Mouse (Mus musculus) brain, embryonic 14.5 days (tissue): ENCODE results near the gene Fbxo8. TPM values are rescaled to one million over a fixed set of nuclear protein-coding genes. Genes with fewer than 3 reads are reported as not detected.

ENCODE experiments used
- DNase-seq: peaks from one replicate; pipeline ENCODE4 v3.0.0-alpha.2; 2011; ENCODE audit warnings: low read depth
- CTCF ChIP-seq: fragments of 200-500 bp; IDR thresholded peaks from 2 replicates; pipeline ENCODE4 v1.5.1; 2012; ENCODE audit warnings: inconsistent platforms, mild to moderate bottlenecking, moderate library complexity, borderline replicate concordance; ENCODE audit not compliant: insufficient read depth, insufficient read length; ENCODE audit errors: extremely low read depth
- POLR2A ChIP-seq: fragments of 200-500 bp; IDR thresholded peaks from 2 replicates; pipeline ENCODE4 v1.6.1; 2012; ENCODE audit warnings: mild to moderate bottlenecking, inconsistent platforms, borderline replicate concordance; ENCODE audit not compliant: poor library complexity, insufficient read depth, insufficient read length, severe bottlenecking; ENCODE audit errors: extremely low read depth
- polyA plus RNA-seq: library from polyadenylated mRNA; depleted of rRNA; stranded (reverse); fragments of >200 nt; gene quantifications from 2 replicates; pipeline ENCODE4 v1.2.3, GENCODE M21; 2012; rRNA removed

Fbxo8 gene
- polyA plus RNA-seq, result 25.6 and 26.7 TPM in 2 replicates

- DNase-seq, result peak; percentile 98
- TF ChIP-seq CTCF (no peak), POLR2A (0 out of 2 replicates have a peak, but pooled peaks have one; percentile 36)
These were observed at the start of gene Fbxo8, which contains the start of gene Cep44 for GRCm38 (mm10) chr8:56550558-56551360. Fbxo8 (plus strand) TSS chr8:56551090. Cep44 (minus strand) TSS chr8:56551047.

GRCm38 (mm10) chr8:56501911-56502310 is 49.0 kb upstream of the Fbxo8 start:
- no peak for DNase-seq
- TF ChIP-seq POLR2A (no peak), CTCF (no peak)

- no peak for TF ChIP-seq CTCF
- peak; percentile 59 for DNase-seq
These were observed 42.5 kb upstream of the Fbxo8 start for GRCm38 (mm10) chr8:56508318-56508951.

GRCm38 (mm10) chr8:56508952-56509479 is 41.9 kb upstream of the Fbxo8 start:
- DNase-seq, result no peak
- TF ChIP-seq CTCF (no peak), POLR2A (no peak)

DNA sequence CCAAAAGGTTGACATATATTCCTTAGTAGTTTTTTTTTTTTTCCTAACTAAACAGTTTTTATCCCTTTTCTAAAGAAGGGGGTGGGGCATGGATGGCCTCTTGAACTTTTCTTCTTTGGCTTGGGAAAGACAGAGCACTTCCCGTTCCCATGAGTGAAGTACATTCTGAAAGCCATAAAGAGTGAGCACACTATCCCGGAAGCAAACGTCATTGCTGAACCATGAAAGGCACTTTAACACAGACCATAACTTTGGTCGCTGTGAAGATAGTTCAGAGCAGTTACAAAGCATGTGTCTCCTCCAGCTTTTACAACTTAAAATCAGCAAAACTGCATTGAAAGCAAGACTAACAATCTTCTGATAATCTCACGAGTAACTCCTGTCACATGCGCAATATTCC is 32.0 kb upstream of the Fbxo8 start:
- no peak for TF ChIP-seq CTCF
- TF ChIP-seq POLR2A, result no peak
- DNase-seq, result no peak

DNA sequence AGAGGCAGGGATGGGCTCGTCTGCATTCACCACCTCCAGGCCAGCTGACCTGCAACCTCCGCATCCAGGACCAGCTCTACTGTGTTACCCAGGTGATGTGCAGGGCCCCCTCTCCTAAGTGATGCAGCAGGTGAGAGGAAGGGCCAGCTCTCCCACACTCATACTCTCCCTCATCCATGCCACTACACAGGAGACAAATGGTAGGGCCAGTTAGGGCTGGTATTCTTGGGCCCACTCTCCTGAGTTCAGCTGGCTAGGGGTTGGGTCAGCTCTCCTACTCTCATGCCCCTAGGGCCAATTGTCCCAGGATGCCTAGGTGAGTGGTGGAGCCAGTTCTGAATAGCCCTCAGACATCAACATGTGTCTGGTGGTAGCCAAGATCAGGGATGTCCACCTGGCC is 30.6 kb upstream of the Fbxo8 start:
- no peak for TF ChIP-seq CTCF
- no peak for DNase-seq

DNA sequence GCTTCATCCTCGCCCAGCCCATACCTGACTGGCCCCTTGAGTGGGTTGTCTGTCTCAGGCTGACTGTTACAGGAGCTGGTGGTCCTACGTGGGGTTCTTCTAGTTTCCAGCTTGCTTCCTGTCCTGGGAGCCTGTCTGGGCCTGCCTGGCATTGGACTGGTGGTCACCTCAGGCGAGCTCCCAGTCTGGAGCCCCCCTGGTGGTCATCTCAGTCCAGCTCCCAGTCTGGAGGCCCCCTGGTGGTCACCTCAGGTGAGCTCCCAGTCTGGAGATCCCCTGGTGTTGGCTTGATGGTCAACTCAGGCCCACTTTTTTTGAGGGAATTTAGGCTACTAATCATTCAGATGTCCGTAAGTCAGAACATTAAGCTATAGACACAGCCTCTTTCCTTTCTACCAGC is 29.8 kb upstream of the Fbxo8 start:
- TF ChIP-seq CTCF (no peak), POLR2A (no peak)
- no peak for DNase-seq

DNA sequence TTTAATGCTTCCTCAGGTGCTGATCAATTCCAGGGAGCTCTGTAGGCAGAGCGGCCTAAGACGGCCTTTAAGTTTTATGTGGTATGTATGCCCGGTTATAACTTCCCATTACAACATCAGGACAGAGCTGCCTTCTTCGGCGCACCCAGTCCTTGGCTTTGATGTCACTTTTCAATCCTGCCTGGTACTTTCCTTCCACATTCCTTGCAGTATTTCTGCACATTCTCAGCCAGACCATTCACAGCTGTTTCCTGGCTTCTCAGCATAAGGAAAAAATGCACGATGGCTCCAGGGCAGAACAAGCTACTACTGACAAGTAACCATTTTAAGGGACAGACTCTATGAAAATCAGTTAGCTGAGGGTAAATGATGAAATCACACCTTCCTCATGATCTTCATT is 22.0 kb upstream of the Fbxo8 start:
- TF ChIP-seq POLR2A, result no peak
- TF ChIP-seq CTCF, result no peak

DNA sequence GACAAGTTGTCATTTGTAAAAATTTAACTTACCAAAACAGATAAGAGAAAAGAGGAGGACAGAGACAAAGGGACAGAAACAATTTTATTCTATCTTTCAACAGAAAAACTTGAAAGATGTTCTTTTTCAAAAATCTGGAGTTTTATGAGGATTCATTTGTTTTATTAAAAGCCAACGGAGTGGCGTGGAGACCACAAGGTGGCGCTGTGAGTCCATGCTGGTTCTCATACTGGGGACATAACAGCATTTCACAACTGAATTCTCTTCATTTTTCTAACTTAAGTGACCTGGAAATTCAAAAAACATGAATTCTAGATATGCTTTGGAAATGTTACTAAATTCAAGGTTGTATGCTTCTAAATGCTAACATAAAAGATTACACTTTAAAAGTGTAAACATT is 20.5 kb upstream of the Fbxo8 start:
- DNase-seq, result peak; percentile 75
- TF ChIP-seq POLR2A (no peak), CTCF (peak; percentile 85; the same call in 1 of the 2 replicates)

More for the DNA sequence above, 22.0 kb upstream of the Fbxo8 start:
- no peak for DNase-seq

GRCm38 (mm10) chr8:56540706-56541105 is 10.2 kb upstream of the Fbxo8 start:
- TF ChIP-seq POLR2A, result no peak
- no peak for TF ChIP-seq CTCF
- DNase-seq, result no peak

DNA sequence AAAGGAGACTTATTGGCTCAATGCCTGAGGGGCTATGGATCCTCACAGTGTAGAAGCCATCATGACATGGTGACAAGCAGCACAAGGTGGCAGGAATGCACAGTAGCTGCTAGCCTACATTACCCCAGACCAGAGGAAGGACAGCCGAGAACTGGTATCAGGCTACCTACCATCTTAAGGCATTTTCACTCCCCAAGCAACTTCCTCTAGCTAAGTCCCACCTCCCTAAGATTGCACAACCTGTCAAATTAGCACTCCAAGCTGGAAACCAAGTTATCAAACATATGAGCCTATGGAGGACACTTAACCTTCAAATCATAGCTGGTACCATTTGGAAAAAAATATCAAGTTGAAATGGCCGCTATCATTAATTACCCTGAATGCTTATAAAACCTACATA is 3.0 kb upstream of the Fbxo8 start:
- TF ChIP-seq POLR2A (no peak), CTCF (no peak)
- no peak for DNase-seq
